Mouse (Mus musculus) layer of hippocampus, adult 9-11 months (tissue): ENCODE measurements around the gene Tmem50a.

Experiments used
- DNase-seq: peaks from one replicate; pipeline ENCODE4 v3.0.0; 2022

The Tmem50a gene

GRCm38 (mm10) chr4:134914864-134915209, at the start of gene Tmem50a:
Tmem50a (minus strand) TSS chr4:134915024.
- peak; percentile 95 for DNase-seq

DNA sequence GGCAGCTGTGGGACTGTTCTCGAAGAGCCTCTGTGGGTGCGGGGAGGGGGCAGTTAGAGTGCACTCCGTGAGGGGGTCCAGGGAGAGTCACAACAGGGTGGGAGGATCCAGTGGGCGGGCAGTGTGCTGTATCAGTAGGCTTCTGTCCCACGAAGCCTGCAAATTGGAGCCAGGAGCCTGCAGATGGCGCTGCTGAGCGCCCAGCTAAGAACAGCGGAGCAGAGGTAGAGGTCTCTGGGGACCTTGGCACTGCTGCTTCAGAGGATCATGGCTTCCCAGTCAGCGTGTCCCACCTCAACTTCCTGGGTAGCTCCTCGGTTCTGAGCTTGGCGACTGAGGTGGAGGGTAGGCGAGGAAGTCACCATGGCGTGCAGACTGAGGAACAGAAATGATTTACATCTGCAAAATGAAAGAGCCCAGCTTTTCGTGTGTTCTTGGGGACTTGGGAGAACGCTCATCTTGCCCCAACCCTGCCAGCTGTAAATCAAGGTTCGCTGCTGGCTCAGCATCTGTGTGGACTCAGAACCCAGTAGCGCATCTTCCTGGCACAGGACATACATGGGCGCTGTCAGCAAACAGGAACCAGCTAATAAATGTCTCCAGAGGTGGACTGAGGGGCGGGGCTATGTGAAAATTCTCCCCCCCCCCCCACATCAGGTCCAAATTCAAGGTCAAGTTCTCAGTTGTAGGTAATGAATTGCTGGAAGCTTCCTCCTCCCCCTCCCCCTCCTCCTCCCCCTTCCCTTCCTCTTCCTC, 48.4 kb upstream of the Tmem50a start:
- no peak for DNase-seq

DNA sequence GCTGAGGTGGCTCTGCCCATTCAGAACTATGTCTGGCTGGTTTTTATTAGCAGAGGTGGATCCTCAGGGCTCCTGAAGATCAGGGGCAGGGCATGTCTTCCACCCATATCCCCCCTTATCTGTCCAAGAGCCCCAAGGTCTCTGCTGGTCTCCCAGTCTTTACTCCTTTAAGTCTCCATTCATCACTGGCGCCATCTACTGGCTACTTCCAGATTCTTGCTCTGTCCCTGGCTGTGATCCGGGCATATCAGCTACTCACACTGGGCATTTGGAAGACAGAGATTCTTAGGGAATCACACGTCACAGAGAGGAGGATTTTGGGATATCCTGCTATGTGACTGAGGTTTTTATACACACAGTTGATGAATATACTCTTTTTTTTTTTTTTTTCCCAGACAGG, 41.5 kb upstream of the Tmem50a start:
- DNase-seq, result peak; percentile 45

- no peak for DNase-seq
Observed at GRCm38 (mm10) chr4:134955845-134956244, 41.0 kb upstream of the Tmem50a start.

- no peak for DNase-seq
Observed at GRCm38 (mm10) chr4:134955196-134955595, 40.4 kb upstream of the Tmem50a start.

DNA sequence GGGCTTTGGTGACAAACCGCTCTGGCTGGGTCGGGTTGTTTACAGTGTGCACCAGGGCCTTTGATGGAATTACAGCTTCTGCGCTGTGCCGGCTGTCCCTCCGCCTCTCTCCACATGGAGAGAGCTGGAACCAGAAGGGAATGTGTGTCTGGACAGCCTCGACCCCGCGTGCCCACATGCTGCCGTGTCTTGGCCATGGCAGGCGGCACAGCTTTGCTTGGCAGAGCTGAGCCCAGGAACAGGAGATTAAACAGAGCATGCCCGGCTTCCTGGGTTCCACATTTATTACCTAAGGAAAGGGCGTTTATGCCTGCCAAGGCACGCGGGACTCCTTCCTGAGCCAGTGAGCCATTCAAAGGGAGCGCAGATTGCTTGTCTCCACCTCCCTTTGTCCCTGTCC, 39.6 kb upstream of the Tmem50a start:
- DNase-seq, result no peak

GRCm38 (mm10) chr4:134950518-134951091, 35.8 kb upstream of the Tmem50a start:
- no peak for DNase-seq

DNA sequence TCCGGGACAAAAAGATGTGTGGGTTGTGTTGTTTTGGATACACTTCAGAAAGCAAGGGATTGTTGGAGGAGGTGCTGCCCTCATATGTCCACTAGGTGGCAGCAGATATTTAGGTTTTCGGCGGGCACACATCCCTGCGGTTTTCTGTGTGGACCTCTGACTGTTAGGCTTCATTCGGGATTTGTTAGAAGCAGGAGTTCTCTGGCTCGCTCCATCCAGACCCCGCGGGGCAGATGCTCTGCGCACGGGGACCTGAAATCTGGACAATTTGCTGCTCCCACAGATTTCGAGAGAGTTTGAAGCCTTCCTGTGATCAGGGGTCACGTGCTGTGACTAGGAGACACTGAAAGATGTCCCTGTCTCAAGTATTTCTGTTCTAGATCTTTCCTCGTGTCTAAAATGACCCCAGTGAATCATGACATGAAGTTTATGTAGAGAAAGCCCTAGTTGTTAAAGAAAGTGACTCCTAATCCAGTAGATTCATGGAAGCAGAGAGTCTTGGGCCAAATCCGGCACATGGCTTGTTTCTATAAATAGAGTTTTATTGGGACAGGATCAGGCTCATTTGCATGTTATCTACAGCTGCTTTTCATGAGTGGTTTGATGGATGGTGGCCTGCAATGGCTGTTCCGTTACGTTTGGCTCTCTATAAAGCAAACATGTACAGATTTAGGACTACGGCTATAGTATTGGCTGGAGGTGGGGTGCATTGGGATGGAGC, 31.4 kb upstream of the Tmem50a start:
- DNase-seq, result peak; percentile 69

DNA sequence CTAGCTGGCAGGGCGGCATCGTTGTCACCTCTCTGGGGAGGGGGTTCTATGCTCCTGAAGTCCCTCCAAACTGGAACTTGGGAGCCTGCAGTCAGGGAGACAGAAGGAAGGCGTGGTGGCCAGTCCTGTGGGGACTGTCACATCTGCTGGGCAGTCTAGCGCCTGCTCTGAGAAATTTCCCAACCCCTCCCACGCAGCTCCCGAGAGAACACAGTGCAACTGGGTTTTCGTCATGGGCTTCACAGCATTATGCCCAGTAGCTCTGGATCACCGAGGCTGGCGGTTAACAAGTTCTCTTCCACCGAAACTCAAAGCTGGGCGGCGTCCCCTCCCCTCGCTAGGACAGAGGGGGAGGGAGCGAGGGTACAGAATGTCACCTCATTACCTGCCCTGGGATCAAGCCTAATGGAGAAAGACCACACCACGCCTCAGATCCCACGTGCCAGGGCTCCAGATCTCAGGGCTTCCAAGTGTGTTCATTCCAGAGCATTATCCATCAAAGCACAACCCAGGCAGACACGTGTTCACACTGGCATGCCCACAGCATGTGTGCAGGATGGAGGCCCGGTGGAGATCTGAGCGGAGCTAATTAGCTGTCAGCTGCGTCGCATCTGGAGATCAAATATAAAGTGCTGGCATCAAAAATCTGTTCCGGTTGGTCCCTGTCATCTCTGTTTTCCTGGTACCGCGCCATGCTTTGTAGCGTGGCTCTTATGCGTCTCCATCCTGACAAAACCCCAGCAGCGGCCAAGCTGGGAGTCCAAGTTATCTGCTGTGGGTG, 29.1 kb upstream of the Tmem50a start:
- DNase-seq, result no peak

DNA sequence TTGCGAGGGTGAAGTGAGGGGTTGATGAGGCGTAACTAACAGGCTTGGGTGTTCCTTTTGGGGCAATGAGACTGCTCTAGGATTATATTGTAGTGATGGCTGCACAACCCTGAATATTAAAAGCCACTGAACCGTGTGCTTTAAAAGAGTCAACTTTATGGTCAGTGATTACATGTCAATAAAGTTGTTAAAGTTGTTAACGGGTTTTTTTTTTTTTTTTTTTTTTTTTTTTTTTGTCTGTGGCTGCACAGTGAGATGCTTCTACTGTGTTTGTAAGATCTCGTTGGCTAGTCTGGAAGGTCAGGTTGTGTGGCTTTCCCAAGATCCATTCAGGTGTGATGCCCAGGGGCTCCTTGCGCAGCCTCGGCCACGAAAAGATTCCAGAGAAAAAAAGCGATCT, 25.1 kb upstream of the Tmem50a start:
- no peak for DNase-seq

DNA sequence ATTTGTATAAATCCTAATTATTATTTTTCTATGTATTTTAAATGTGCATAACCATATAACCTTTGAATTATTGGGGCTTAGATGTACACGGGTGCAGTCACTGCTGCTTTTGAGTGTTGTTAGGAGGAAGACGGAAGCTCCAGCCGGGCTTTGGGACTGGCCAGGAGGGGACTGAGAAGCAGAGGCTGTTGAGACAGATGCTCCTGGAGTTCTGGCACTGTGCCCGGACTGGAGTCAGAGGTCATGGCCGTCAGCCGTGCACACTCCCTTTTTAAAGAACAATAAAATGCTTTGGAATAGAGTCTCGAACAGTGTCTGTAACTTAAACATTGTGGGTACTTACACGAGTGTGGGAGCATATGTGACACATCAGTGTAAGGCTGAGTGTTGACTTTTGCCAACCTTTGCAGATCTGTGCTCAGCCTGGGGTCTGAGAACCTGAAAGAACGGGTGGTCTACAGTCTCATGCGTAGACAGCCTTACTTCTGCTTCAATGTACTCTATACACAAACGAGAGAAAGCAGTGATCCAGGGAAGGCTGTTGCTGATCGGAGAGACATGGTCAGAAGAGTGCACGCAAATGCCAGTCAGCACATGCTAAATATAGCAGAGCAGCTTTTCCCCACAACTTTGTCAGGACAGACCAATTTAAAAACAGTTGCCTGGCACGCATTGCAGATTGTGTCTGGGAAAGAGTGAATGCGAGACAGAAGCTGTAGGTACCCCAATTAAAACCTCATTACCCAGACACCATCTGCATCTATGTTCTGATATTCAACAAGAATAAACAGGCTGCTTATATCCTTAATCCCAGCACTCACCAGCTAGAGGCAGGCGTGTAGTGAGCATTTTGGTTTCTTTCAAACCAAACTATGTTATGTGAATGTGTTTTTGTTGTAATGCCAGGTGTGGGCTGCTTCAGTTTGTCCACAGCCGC, 22.7 kb upstream of the Tmem50a start:
- DNase-seq, result no peak

- peak; percentile 96 for DNase-seq
Observed at GRCm38 (mm10) chr4:134930684-134931481, 16.1 kb upstream of the Tmem50a start, which contains the start of gene Syf2. Syf2 (plus strand) TSS chr4:134930898.

DNA sequence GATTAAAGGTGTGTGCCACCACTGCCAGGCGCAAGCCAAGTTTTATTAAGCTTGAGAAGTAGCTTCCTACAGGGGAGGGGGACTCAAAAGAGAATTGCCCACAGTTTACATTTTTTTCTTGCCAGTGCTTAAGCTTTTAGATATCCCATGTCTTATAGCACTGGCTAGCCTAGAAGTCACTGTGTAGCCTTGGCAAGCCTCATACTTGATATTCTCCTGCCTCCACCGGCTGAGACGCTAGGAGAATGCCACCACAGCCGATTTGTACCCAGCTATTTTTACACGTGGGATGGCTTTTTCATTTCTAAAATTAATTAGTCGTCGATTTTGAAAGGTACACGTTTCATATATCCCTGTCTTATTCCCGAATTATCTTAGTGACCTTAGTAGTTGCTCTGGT, 15.4 kb upstream of the Tmem50a start:
- no peak for DNase-seq

DNA sequence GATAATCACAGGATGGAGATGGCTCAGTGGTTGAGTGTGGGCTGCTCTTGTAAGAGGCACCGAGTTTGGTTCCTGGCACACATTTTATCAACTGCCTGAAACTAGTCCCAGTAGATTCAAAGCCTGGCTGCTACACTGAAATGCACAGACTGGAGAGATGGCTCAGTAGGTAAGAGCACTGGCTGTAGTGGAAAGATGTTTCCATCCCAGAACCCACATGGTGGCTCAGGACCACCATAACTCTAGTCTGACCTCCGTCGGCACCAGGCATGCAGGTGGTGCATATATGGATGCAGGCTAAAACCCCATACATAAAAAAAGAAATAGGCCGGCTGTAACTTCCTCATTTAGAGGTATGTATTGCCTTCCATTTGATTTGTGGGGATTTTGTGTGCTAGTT, 14.7 kb upstream of the Tmem50a start:
- DNase-seq, result no peak

- no peak for DNase-seq
Observed at GRCm38 (mm10) chr4:134928464-134928836, 13.6 kb upstream of the Tmem50a start.

DNA sequence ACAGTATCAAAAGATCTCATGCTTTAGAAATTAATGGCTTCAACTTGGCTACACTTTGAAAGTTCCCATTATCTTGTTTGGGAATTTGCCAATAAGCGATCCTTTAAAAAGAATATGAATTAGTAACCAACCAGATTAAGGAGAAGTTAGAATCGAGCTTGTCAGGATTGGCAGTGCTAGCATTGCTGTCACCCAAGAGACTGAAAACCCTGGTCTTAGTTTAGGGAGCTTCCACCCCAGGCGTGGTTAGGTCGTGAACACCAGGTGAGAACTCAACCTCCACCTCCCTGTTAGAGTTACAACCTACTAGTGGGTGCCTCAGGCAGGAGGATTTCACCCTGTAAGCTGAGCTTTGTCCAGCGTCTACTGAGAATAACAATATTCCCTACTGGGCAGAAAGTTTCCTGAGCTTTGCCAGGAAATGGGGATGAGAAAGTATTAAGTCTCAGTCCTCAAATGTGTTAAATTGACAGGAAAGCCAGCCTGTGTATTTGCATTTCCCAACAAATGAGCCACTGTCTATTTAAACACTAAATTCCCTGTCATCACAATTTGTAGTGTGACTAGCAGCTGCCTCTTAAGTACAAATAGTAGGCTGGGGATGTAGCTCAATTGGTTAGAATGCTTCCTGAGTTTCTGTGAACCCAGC, 13.1 kb upstream of the Tmem50a start:
- DNase-seq, result no peak

GRCm38 (mm10) chr4:134925206-134925605, 10.4 kb upstream of the Tmem50a start:
- DNase-seq, result no peak

DNA sequence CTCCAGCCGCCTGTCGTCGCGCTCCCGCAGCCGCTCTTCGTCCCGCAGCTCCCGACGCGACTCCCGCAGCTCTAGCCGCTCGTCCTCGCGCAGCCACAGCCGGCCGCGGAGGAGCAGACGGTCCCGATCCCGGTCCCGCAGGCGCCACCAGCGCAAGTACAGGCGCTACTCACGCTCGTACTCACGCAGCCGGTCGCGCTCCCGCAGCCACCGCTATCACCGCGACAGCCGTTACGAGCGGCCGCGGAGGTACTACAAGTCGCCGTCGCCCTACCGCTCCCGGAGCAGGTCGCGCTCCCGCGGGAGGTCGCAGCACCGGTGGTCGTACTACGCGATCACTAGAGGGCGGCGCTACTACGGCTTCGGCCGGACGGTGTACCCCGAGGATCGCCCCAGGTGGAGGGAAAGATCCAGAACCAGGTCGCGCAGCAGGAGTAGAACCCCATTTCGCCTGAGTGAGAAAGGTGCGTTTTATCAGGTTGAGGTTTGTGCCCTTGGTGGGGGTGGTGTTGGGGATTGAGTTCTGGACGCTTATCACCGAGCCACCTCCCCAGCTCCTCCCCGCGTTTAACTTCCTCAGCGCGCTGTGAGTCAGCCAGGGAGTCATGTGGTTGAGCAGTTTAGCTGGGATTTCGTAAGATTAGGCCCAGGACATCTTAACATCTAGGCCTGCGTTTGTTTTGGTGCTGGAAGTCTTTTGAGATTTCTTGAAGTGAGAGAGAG, 9.4 kb upstream of the Tmem50a start:
- DNase-seq, result peak; percentile 67

DNA sequence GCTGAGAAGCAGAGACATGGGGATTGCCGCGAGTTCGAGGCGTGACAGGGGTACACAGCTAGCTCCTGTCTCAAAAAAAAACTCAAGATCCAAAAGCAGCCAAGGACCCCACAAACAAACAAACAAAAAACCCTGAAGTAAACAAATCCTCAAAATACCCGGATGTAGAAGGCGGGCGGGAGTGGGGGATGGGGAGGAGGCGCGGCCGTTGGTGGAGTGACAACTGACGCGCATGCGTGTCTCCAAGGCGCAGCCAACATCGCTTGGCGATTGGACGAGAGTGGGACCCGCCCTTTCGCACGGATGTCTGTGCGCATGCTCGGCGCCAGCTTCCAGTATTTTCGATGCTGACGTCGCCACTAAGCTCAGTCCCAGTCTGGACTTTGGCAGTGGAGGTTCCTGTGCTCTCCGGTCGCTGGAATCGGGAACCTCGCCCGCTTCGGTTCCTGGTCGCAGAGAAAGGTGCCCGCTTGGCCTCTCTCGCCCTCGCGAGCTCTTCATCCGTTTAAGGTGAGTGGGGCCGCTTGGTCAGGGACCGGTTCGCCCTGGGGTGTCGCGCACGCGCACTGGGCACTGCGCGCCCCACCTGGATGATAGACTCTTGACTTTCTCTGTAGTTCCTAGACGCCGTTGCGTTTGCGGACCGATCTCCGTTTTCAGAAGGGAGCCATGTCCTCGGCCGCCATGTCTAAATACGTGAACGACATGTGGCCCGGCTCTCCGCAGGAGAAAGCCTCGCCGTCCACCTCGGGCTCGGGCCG, 8.6 kb upstream of the Tmem50a start, which contains the start of gene Rsrp1:
Rsrp1 (plus strand) TSS at position 335 of the 761 bp plus-strand sequence.
- peak; percentile 98 for DNase-seq
